Mouse (Mus musculus) testis, postnatal 10 days (tissue): ENCODE results near the gene Tbl1x.

Experiments used
- DNase-seq: peaks from one replicate; pipeline ENCODE4 v3.0.0; 2021; ENCODE audit warnings: low spot score

The Tbl1x gene

GRCm38 (mm10) chrX:77608947-77609703, 98.3 kb downstream of the Tbl1x start:
- no peak for DNase-seq

GRCm38 (mm10) chrX:77611938-77612337, 101.1 kb downstream of the Tbl1x start:
- no peak for DNase-seq

- DNase-seq = no peak
Observed at GRCm38 (mm10) chrX:77613041-77613440, 102.2 kb downstream of the Tbl1x start.

GRCm38 (mm10) chrX:77615735-77616293, 105.0 kb downstream of the Tbl1x start:
- no peak for DNase-seq

GRCm38 (mm10) chrX:77617368-77618144, 106.7 kb downstream of the Tbl1x start:
- DNase-seq = no peak

- no peak for DNase-seq
Observed at GRCm38 (mm10) chrX:77630439-77630838, 119.6 kb downstream of the Tbl1x start.

GRCm38 (mm10) chrX:77636499-77636898, 125.7 kb downstream of the Tbl1x start:
- DNase-seq = no peak

GRCm38 (mm10) chrX:77638076-77638475, 127.3 kb downstream of the Tbl1x start:
- no peak for DNase-seq

GRCm38 (mm10) chrX:77640301-77640700, 129.5 kb downstream of the Tbl1x start:
- no peak for DNase-seq

- no peak for DNase-seq
Observed at GRCm38 (mm10) chrX:77646164-77646563, 135.4 kb downstream of the Tbl1x start.

- DNase-seq = no peak
Observed at GRCm38 (mm10) chrX:77650246-77650645, 139.4 kb downstream of the Tbl1x start.

- no peak for DNase-seq
Observed at GRCm38 (mm10) chrX:77662030-77662429, 151.2 kb downstream of the Tbl1x start.

- no peak for DNase-seq
Observed at GRCm38 (mm10) chrX:77663276-77663675, 152.5 kb downstream of the Tbl1x start.

GRCm38 (mm10) chrX:77665030-77665429, 154.2 kb downstream of the Tbl1x start:
- DNase-seq = no peak

GRCm38 (mm10) chrX:77666911-77667310, 156.1 kb downstream of the Tbl1x start:
- peak; percentile 39 for DNase-seq

- DNase-seq = no peak
Observed at GRCm38 (mm10) chrX:77667441-77667840, 156.6 kb downstream of the Tbl1x start.

GRCm38 (mm10) chrX:77669779-77670550, 159.2 kb downstream of the Tbl1x start:
- peak; percentile 42 for DNase-seq
